Mouse (Mus musculus) left cerebral cortex, postnatal 36 days (tissue): ENCODE measurements around the gene Hbq1a. TPM values are rescaled to one million over a fixed set of nuclear protein-coding genes. Genes with fewer than 3 reads are reported as not detected.
"Not testable (repeated sequence)": the region's sequence is repeated elsewhere in the genome, so short reads cannot be mapped to it uniquely, and the experiment has no call there.

Experiments used
- DNase-seq, 2 experiments: peaks; one replicate each; pipeline ENCODE4 v3.0.0; 2021 to 2022; ENCODE audit warnings: low spot score in 2 of 2, mixed read lengths in 1 of 2
- intact Hi-C: fragments of 180-260 bp; cut with DNase I; formaldehyde crosslinking; loops from one replicate; pipeline ENCODE4 v1.15.1; 2025
- total RNA-seq, 2 experiments: library from RNA; stranded (reverse); gene quantifications; 2 replicates each; pipeline ENCODE4 v1.2.3; 2021

The Hbq1a gene
- total RNA-seq, 2 experiments from 2014 or later: 0.72 to 1.0 TPM

- DNase-seq, intact Hi-C loops: not testable (repeated sequence)
These were observed 16.6 kb upstream of the Hbq1a start, which contains the start of gene Hba-a1 for GRCm38 (mm10) chr11:32283091-32283777. Gene Hba-a1 (plus strand): TSS chr11:32283511.

- intact Hi-C loops, DNase-seq: not testable (repeated sequence)
These were observed 15.3 kb upstream of the Hbq1a start for GRCm38 (mm10) chr11:32284582-32284981.

GRCm38 (mm10) chr11:32285031-32285775 lies 14.7 kb upstream of the Hbq1a start:
- intact Hi-C loops: no loop called here
- no peak for DNase-seq

- intact Hi-C loops, DNase-seq: not testable (repeated sequence)
These were observed 14.0 kb upstream of the Hbq1a start for GRCm38 (mm10) chr11:32285887-32286286.

- intact Hi-C loops: not testable (repeated sequence)
- DNase-seq: peak; percentile 68 to 82
These were observed 13.0 kb upstream of the Hbq1a start, which contains the start of gene Hbq1b for GRCm38 (mm10) chr11:32286695-32287492. Gene Hbq1b (plus strand): TSS chr11:32286965.

GRCm38 (mm10) chr11:32287493-32287825 lies 12.4 kb upstream of the Hbq1a start:
- DNase-seq: no peak
- intact Hi-C loops: no loop called here

GRCm38 (mm10) chr11:32292819-32293218 lies 7.0 kb upstream of the Hbq1a start:
- DNase-seq, intact Hi-C loops: not testable (repeated sequence)

GRCm38 (mm10) chr11:32293479-32293878 lies 6.4 kb upstream of the Hbq1a start:
- intact Hi-C loops, DNase-seq: not testable (repeated sequence)

- intact Hi-C loops, DNase-seq: not testable (repeated sequence)
These were observed 3.7 kb upstream of the Hbq1a start, which contains the start of gene Hba-a2 for GRCm38 (mm10) chr11:32296203-32296602. Gene Hba-a2 (plus strand): TSS chr11:32296489.

GRCm38 (mm10) chr11:32297417-32297816 lies 2.5 kb upstream of the Hbq1a start:
- intact Hi-C loops, DNase-seq: not testable (repeated sequence)

- intact Hi-C loops: no loop called here
- DNase-seq: no peak
These were observed 1.9 kb upstream of the Hbq1a start for GRCm38 (mm10) chr11:32297866-32298531.

GRCm38 (mm10) chr11:32298532-32298918 lies 1.3 kb upstream of the Hbq1a start:
- intact Hi-C loops: no loop called here
- DNase-seq: no peak

GRCm38 (mm10) chr11:32300279-32301267 lies 704 bp downstream of the Hbq1a start:
- intact Hi-C loops: no loop called here
- peak in 1 of 2 experiments; percentile 13 for DNase-seq

GRCm38 (mm10) chr11:32301506-32301905 lies 1.6 kb downstream of the Hbq1a start:
- DNase-seq: no peak
- intact Hi-C loops: no loop called here

- intact Hi-C loops: no loop called here
These were observed 3.1 kb downstream of the Hbq1a start for GRCm38 (mm10) chr11:32302824-32303419.

GRCm38 (mm10) chr11:32303455-32303854 lies 3.6 kb downstream of the Hbq1a start:
- intact Hi-C loops: no loop called here
- no peak for DNase-seq

More at GRCm38 (mm10) chr11:32302824-32303419, 3.1 kb downstream of the Hbq1a start:
- peak; percentile 43 to 45 for DNase-seq

- DNase-seq: no peak
- intact Hi-C loops: no loop called here
These were observed 7.1 kb downstream of the Hbq1a start for GRCm38 (mm10) chr11:32307006-32307405.

GRCm38 (mm10) chr11:32309446-32309845 lies 9.6 kb downstream of the Hbq1a start:
- intact Hi-C loops: no loop called here
- DNase-seq: no peak
